Mouse (Mus musculus) layer of hippocampus, adult 2 months (tissue): Measurements from ENCODE around the gene Snx12. TPM values are rescaled to one million over a fixed set of nuclear protein-coding genes. Genes with fewer than 3 reads are reported as not detected.
"Not testable (repeated sequence)": the region's sequence is repeated elsewhere in the genome, so short reads cannot be mapped to it uniquely, and the experiment has no call there.

Source experiments
- DNase-seq, 2 experiments: peaks; one replicate each; pipeline ENCODE4 v3.0.0; 2022; ENCODE audit warnings: low spot score in 2 of 2
- H3K27ac ChIP-seq: fragments of 200-600 bp; 2 replicates; pipeline ENCODE4 v1.8.1; 2022
- H3K4me3 ChIP-seq: fragments of 200-600 bp; 2 replicates; pipeline ENCODE4 v1.8.1; 2022; ENCODE audit warnings: mild to moderate bottlenecking
- CTCF ChIP-seq: fragments of 200-600 bp; conservative IDR thresholded peaks from 2 replicates; pipeline ENCODE4 v1.8.1; 2022; ENCODE audit warnings: antibody characterized with exemption, mild to moderate bottlenecking, moderate library complexity
- total RNA-seq, 2 experiments: library from RNA; stranded (reverse); gene quantifications; 2 replicates each; pipeline ENCODE4 v1.2.3; 2021

The Snx12 gene
- total RNA-seq, 2 experiments from 2014 or later, result 82.6 to 98.8 TPM

DNA sequence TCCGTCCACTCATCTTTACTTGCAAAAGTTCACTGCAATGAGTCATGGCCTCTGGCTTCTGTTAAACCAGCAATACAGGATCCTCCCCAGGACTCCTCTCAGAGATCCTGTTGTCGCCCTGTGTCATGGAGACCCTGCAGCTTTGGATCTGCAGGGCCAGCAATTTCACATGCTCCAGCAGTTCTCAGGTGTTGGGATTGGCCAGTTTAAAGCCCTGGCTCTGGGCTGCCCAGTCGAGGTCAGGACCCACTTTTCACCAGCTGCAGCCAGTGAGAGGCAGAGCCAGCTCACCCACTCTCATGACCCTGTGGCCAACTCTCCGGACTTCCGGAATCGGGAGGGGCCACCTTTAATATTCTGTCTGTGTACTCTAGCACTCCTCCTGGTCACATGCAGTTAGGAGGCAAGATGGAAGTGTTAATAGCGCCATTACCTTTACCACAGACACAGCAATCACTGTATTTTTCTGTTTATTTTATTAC, 95.8 kb downstream of the Snx12 start:
- DNase-seq, result no peak
- Histone ChIP-seq H3K4me3 (no peak overlapping the region), H3K27ac (no peak overlapping the region)
- TF ChIP-seq CTCF, result no peak

DNA sequence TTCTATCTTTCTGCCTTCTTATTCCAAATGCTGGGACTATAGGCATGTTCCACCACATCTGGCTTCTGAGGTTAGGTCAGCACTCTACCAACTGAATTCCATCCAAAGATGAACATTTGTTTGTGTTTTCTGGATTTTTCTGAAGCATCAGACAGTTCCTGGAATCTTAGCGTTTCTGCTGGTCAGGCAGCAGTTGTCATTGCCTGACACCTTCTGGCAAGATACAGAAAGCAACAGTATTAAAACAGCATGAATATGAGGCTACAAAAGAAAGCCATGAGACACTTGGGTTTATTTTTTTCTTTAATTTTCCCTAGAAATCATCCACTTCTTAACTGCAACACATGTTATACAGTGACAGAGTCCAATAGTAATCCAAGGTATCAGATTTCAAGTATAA, 101.8 kb downstream of the Snx12 start:
- Histone ChIP-seq H3K27ac (no peak overlapping the region), H3K4me3 (no peak overlapping the region)
- DNase-seq, result no peak
- peak; percentile 67 for TF ChIP-seq CTCF

DNA sequence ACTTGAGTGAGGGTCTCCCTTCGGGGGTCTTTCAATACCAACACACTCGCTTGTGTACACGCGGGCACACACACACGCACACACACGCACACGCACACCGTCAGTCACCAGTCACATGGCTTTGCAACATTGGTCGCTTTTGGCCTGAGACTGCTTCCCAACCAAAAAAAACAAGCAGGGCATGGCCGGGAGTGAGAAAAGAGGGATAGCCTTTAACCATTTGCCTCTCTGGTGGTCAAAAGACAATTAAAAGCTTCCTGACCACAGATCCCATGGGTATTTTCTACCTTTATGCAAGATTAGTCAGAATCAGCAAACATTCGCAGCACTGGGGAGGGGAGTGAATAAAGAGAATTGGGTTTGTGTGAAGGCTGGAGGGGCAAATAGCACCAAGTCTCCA, 136.4 kb downstream of the Snx12 start, which contains the start of gene Slc7a3:
Gene Slc7a3, minus strand, starts transcription at position 101 of the 400 bp plus-strand sequence.
- TF ChIP-seq CTCF, result no peak
- Histone ChIP-seq H3K27ac (no peak within 1 kb of the TSS), H3K4me3 (peak within 1 kb of the TSS; percentile 44)
- no peak for DNase-seq

DNA sequence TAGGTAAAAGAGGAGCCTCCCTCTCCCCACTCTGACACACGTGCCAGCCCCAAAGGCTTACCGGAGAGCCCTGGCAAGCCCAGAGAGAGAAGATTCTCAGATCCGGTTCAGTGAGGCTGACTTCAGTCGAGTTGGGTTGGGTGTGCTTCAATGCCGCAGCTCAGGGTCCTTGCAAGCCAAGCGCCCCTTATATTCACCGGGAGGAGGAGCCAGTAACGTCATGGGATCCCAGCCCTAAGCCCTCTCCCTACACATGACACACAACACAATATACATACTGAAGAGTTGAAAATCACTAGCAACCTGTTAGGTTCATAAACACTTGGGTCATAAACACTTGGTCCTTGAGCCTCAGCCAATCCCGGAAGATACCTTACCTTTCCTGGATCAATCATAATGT, 137.2 kb downstream of the Snx12 start:
- peak overlapping the region; percentile 44 for H3K4me3 ChIP-seq
- not testable (repeated sequence) for DNase-seq, H3K27ac ChIP-seq

DNA sequence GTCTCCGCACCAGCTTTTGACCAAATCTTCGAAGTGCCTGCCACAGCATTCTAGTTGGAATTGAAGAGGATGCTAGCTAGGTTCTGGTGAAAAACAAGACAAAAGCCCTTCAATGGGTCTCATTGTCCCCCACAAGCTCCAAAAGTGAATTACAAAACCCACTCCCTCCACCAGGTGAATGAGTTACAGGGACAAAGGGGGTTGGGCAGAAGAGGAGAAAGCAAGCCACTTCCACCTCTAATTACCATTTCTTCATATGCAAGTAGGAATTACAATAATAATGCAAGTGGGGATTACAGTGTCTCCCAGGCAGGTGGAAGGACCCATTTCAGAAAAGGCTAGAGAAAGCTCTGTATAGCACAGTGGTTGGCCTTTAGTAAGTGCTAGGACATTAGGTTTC, 138.2 kb downstream of the Snx12 start:
- no peak overlapping the region for H3K4me3 ChIP-seq
- TF ChIP-seq CTCF, result no peak
- DNase-seq, result no peak

DNA sequence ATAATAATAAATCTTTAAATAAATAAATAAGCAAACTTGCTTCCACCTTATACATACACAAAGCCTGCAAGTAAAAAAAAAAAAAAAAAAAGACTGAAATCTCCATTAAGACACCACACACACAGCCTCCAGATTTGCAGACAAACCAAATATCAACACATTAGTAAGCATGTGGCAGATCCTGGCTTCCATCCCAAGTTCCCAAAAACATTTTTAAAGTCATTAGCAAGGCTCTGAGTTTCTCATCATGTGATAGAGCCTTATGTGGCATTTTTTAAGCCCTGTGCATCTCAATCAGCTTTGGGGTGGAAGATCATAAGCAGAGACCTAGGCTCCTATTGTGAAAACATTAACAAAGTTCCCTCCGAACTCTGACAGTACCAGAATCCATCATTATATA, 157.1 kb downstream of the Snx12 start:
- no peak for TF ChIP-seq CTCF
- Histone ChIP-seq H3K4me3 (no peak overlapping the region), H3K27ac (no peak overlapping the region)
- no peak for DNase-seq

More for the DNA sequence above, 138.2 kb downstream of the Snx12 start:
- H3K27ac ChIP-seq, result no peak overlapping the region

DNA sequence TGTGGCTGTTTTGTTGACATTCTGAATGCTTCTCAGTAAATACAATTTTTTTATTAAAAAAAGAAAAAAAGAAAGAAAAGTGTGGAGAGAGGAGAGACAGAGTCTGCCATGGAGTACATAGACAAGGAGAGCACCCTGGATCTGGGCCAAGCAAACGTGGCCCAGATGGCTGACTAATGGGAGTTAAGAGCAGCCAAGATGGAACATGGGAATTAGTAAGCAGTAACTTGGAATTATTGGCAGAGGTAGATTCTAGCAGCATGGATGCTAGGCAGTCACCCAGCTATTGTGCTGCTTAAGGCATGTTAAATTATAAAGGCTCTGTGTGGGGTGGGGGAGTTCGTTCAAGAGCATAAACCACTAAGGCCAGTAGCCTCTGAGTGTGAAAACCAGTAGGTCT, 158.9 kb downstream of the Snx12 start:
- peak; percentile 3 to 21 for DNase-seq
- no peak overlapping the region for H3K4me3 ChIP-seq
- H3K27ac ChIP-seq, result no peak overlapping the region
- TF ChIP-seq CTCF, result no peak

DNA sequence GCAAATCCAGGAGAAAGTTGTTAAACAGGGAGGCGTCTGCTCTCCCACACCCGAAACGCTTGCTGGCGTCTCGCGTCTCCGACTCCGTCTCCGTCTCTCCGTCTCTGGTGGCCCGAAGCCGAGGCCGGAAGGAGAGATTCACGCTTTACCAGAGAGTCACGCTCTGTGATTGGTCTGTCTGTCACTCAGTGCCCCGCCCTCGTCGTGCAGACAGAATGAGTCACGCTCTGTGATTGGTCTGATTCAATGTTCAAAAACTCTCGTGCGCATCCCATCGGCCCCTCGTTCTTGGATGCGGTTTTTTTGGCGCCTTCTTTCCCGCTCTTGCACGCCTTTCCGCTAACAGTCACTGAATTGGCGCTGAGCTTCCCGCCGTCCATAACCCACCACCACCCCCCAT, 162.8 kb downstream of the Snx12 start, which contains the start of gene Tex11:
Gene Tex11, minus strand, starts transcription at position 127 of the 400 bp plus-strand sequence.
- Histone ChIP-seq H3K27ac (no peak within 1 kb of the TSS), H3K4me3 (no peak within 1 kb of the TSS)
- TF ChIP-seq CTCF, result no peak
- no peak for DNase-seq

Other genes starting within 250 kb of the Snx12 start
- under 1 TPM in 1 of 2 experiments, not detected in 1; 0.15 TPM for gene Tex11, start 162.9 kb downstream of the Snx12 start, total RNA-seq
- gene Slc7a3, start 136.5 kb downstream of the Snx12 start, total RNA-seq, result 1 to 10 TPM; 4.9 to 5.4 TPM
- 10 to 100 TPM; 19.8 to 24.0 TPM for gene Foxo4, start 32.0 kb upstream of the Snx12 start, total RNA-seq
- gene Gm614, start 41.4 kb upstream of the Snx12 start, total RNA-seq, result not detected
- gene Il2rg, start 45.7 kb upstream of the Snx12 start, total RNA-seq, result 1 to 10 TPM in 1 of 2 experiments, under 1 TPM in 1; 0.83 to 1.2 TPM
- not detected for gene Gm20489, start 46.5 kb upstream of the Snx12 start, total RNA-seq
- gene Med12, start 51.5 kb upstream of the Snx12 start, total RNA-seq, result 10 to 100 TPM; 29.5 to 36.6 TPM
- gene Nlgn3, start 76.6 kb upstream of the Snx12 start, total RNA-seq, result 100 to 1,000 TPM; 178 to 182 TPM
- gene Gjb1, start 153.8 kb upstream of the Snx12 start, total RNA-seq, result 10 to 100 TPM in 1 of 2 experiments, 1 to 10 TPM in 1; 9.0 to 11.2 TPM
- 100 to 1,000 TPM; 176 to 179 TPM for gene Zmym3, start 198.3 kb upstream of the Snx12 start, total RNA-seq
- gene Nono, start 206.8 kb upstream of the Snx12 start, total RNA-seq, result 100 to 1,000 TPM; 132 to 144 TPM
- 1 to 10 TPM in 1 of 2 experiments, under 1 TPM in 1; 0.82 to 1.4 TPM for gene Itgb1bp2, start 226.5 kb upstream of the Snx12 start, total RNA-seq